Mouse (Mus musculus) cortical plate, adult 2 months (tissue): Measurements from ENCODE around the gene Ppargc1a.

ENCODE experiments used
- CTCF ChIP-seq: fragments of 200-500 bp; IDR thresholded peaks from 2 replicates; pipeline ENCODE4 v1.5.1; 2011; ENCODE audit warnings: mild to moderate bottlenecking, control low read depth, low read length; ENCODE audit not compliant: insufficient read depth; ENCODE audit errors: extremely low read depth
- POLR2A ChIP-seq: fragments of 200-500 bp; IDR thresholded peaks from 2 replicates; pipeline ENCODE4 v1.6.1; 2011; ENCODE audit warnings: mild to moderate bottlenecking, low read length, control low read depth; ENCODE audit not compliant: insufficient read depth; ENCODE audit errors: extremely low read depth

DNA sequence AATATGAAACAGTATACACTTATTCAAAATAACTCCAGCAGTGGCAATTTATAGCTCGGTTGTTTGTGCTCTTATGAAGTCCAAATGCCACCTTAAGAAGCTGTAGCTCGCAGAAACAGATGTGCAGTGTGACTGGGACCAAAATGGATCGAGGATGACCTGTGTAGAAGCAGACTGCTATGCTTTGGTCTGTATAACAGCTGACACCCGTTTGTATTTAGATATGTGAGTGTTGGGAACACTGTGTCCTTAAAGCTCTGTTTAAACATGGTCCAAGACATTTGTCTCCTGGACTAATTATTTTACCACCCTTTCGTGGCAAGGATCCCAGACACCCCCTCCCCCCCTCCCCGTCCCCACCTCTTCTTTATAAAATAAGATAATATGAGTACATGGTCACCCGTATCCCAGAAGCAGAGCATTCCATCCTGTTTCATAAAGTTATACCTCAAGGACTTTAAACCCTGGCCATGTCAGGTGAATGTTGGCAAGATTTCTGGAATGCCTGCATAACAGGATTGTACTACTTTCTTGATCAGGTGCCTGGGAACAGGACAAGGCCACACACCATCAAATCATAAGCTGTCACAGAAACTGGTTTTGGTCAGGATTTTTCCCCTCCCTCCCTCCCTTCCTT lies 30.4 kb downstream of the Ppargc1a start:
- TF ChIP-seq POLR2A (no peak), CTCF (no peak)
